Mouse (Mus musculus) cerebellum, postnatal 36 days (tissue): ENCODE measurements around the gene Paqr7.
"Not testable (repeated sequence)": the region's sequence is repeated elsewhere in the genome, so short reads cannot be mapped to it uniquely, and the experiment has no call there.

Source experiments
- DNase-seq, 2 experiments: peaks; one replicate each; pipeline ENCODE4 v3.0.0; 2021 to 2022; ENCODE audit warnings: mixed read lengths in 2 of 2

The Paqr7 gene

DNA sequence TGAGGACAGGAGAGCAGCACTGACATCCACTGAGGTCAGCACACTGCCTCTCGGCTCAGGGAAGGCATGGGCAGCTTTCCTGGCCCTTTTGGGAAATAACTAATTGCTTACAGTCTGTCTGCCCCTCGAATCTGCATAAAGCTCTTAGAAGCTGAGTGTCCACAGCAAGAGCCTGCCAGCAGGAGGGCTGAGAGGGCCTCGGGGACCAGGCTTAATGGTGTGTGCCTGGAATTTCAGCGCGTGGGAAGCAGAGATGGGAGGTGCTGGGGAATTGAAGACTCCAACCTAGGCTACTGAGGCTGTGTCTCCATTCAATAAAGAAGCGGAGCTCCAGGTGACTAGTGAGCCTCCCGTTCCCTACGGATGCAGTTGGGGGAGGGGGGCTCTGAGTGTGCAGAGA, 22.3 kb upstream of the Paqr7 start:
- DNase-seq: no peak

DNA sequence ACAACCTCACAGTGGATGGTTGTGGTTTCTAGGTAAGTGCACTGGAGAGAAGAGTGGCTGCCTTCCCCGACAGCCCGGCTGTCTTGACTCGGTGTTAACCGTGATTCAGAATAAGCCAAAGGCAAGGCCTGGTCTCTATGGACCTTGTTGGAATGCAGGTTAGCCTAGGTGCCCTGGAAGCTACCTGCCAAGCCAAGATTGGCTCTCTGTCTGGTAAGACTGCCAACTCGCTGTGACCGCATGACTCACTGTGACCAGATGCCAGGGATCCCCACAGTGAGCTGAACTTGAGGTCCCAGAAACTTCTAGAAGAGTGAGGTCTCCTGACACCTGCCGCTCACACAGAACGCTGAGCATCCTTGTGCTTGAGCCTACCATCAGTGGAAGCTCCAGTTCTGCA, 19.6 kb upstream of the Paqr7 start:
- DNase-seq: peak; percentile 54 to 63

DNA sequence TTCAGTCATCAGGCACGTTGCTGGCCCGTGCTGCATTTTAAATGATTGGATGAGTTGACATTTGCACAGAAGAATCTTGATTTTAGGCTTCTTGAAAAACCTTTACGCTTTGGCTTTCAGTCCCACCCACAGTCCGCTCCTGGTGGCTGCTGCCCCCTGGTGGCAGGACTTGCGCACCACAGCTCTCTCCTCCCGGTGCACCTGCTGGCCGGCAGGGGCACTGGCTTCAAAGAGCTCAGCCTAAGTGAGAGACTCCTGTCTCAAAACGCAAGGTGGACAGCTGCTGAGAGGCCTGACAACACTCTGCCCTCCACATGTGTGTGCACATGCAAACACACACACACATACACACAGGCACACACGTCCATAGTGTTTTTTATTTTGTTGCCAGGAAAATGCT, 18.5 kb upstream of the Paqr7 start:
- DNase-seq: peak; percentile 97

DNA sequence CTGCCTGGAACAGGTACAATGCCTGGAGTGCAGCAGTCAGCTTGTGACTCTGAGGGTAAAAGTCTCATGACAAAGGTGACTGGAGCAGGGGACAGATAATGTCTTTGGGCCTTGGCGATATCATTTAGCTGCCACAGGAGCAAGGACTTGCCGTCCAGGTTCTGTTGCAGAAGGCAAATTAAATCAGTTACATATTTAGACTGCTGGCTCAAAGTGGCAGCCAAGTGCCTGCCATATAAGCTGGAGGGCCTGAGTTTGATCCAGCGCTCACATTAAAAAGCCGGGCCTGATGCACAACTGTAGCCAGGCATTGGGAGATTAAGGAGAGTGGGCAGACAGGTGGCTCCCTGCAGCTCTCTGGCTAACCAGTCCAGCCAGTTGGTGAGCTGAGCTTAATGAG, 16.7 kb upstream of the Paqr7 start:
- no peak for DNase-seq

DNA sequence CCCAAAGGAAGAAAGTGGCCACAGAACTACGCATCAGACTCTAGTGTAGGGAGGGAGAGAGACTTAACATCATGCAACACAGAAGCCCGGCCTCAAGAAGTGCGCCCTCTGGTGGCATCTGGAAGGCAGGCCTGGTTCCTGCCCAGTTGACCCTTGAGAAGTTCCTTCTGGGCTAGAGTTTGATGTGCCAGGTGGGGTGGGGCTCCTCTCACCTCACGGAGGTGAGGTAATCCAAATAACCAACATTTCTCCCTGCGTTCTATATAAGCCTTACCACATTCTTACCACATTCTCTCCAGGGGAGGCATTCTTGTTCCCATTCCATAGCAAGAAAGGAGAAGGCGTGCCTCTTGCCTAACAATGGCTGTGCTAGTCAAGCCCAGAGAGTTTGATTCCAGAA, 15.6 kb upstream of the Paqr7 start:
- peak; percentile 76 to 82 for DNase-seq

DNA sequence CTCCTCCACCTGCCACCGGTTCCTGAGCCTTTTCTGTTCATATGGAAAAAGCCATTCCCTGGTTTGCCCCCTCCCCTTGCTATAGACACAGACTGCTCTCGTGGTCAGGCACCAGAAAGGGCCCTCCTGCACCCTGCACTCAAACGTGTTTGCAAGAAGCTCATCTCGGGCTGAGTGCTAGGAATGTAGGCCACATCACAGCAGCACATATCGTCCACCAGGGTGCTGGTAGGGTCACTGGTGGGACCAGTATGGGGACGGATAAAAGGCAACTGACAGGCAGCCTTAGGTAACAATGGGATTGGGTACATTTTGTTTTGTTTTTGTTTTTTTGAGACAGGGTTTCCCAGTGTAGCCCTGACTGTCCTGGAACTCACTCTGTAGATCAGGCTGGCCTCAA, 15.2 kb upstream of the Paqr7 start:
- DNase-seq: no peak

DNA sequence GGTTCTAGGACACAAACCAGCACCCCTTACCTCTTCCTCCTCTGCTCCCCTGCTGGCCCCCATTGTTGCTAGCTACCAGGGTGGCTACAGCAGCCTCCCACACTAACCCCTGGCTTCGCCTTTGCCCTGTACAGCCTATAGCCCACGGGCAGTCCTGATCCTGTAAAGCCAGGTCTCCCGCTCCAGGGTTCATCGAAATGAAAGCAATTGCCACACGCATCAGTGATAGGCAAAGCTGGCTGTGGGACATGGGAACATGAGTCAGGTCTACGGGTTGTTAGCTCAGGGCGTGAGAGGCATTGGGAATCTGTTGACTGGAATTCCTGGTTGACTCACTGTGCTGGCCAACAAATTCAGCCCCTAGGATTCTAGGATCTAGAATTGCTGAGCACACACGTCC, 14.1 kb upstream of the Paqr7 start:
- DNase-seq: peak in 1 of 2 experiments; percentile 44

DNA sequence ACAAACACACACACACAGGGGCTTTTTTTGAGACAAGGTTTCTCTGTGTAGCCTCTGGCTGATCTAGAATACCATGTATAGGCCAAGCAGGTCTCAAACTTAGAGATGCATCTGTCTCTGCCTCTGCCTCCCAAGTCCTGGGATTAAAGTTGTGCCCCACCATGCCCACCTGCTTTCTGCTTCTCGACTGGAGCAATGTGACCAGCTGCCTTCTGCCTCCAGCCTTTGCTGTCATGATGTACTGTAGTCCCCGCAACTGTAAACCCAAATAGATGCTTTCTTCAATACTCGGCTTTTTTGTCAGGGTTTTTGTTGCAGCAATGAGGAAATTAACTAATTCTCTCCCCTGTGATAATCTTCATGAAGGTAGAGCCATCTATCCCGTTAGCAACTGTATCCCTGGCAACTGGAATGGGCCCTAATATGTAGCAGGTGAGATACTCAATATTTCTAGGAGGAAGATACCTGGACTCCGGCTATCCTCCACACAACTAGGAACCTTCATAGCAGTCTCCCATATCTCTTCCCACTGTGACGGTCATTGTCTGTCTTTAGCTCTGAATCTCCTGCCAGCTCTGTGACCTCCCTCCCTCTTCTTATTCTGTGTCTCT, 13.3 kb upstream of the Paqr7 start:
- peak in 1 of 2 experiments; percentile 68 for DNase-seq

DNA sequence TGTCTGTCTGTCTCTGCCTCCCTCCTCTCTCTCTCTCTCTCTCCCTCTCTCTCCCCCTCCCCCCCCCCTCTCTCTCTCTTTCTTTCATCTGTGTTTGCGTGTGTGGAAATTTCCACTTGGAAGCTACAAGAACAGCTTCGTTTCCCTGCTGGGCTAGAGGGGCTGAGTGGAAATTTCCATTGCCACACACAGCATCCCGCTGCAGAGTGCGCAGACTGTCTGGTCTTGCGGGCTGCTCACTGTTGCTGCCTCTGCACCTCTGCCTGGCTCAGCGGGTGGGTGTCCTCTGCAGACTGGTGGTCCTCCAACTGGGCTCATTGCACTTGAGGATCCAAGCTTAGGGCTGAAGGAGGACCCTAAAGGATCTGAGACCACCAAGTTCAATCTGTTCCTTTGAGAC, 12.8 kb upstream of the Paqr7 start:
- DNase-seq: peak; percentile 87

DNA sequence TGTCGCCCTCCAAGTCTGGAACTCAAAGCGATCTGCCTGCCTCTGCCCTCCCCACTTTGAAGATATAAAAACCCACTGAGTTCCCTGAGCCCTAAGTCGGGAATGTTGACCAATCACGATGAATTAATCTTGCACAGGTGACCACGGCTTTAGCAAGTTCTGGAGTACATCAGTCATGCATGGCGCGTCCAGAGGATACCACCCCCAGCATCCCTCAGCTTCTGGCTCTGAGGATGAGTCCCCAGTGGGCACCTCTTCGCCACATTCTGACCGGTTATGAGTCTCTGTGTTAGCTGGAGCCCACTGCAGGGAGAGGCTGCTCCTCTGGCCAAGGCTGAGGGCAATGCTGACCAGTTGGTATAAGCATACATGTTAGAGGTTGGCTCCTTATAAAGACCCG, 12.3 kb upstream of the Paqr7 start:
- DNase-seq: peak; percentile 35 to 63

DNA sequence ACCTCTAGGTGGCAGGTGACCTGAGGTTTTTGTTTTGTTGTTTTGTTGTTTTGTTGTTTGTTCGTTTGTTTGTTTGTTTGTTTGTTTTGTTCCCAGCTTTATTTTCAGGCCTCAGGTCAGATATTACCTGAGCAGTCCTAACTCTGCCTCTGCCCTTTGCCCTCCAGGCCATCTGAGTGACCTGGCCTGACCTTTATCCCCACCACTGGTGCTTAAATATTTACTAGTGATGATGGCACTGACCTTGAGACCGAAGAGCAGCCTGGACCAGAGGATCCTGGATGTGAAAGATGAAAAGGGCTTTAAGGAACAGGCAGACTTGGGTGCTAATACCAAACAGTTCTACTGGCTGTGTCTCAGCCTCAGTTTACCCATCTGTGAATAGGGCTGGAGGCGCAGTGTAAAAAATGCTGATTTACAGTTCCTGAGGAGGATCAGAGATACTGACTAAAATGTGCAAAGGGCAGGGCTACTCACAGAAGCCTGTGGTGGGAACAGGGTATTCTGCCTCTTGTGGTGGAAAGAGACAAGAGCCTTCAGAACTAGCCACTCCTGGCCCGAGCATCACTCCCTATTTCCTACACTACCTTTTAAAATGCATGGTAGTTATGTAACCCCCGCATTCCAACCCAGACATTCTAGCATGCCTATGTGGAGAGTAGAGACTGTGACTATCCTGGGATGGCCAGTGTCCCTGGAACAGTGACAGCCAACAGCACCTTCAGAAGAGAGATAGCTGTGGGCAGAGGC, 11.2 kb upstream of the Paqr7 start:
- DNase-seq: peak in 1 of 2 experiments; percentile 44

DNA sequence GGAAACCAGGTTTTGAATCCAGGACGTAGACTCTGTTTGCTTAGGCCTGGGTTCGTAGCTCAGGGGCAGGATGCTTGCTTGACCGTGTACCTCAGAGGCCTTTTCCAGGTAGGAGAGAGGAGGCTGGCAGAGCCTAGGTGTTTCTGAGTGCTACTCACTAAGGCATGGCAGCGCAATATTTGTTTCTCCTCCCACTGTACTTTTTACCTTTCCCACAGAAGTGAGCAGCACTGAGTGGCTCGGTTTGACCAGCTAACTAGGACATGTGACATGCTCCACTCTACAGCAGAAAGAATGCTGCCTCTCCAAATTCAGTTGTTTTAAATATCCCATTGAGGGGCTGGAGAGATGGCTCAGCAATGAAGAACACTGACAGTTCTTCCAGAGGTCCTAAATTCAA, 8.3 kb upstream of the Paqr7 start:
- no peak for DNase-seq

DNA sequence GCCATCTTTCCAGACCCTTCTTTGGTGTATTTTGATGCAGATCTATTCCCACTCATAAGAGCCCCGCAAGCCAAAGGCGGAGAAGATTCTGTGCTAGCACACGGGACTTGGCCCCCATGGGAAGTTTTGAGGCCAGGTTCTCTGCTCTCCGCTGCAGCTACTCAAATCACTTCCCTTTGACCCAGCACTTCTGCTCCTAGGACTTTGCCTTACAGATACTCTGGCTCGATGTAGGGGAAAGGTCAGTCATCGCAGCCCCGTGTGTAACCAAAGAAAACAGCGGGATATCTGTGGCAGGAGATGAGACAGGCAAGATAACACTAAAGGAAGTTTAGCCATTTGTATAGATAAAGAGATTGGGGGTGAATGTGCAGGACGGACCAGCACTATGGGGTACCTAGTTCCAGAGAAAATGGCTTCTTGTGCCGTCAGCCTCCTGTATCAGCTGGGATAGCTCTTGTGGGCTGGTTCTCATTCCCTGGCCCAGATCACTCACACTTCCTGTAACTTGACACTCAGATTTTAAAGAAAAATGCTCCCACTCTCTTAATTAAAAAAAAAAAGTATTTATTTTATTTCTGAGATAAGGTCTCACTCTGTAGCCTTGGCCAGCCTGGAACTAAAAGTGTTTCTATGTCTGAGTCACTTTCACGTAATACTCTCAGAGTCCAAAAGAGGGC, 6.4 kb upstream of the Paqr7 start:
- DNase-seq: no peak

DNA sequence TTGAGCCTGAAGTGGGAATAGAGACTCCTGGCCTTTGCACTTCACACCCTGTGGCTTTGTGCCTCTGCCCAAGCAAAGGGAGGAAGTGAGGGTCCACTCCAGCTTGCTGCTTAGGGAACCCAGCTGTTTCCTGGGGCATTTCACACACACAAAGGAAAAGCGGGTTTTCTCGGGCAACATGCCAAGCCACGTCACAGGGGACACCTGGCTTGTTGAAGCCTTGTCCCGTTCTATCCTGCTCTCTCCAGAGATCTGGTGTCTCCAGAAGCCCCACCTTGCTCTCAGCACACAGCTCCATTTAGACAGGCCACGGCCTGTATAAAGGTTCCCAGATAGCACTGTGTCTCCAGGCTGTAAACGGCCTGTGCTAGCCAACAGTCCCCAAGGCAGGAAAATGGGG, 4.8 kb upstream of the Paqr7 start:
- no peak for DNase-seq

DNA sequence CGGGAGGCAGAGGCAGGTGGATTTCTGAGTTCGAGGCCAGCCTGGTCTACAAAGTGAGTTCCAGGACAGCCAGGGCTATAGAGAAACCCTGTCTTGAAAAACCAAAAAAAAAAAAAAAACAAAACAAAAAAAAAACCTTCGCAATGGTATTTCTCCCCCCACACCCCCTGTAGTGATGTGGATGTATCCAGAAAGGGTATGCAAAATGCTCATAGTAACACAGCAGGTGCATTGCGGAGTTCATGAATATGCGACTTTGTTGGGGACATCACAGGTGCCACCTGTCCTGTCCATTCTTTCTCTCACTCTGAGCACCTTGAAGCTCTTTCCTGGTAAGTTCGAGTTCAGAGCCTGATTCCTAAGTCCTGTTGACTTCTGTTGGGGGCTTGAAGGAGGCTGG, 2.3 kb upstream of the Paqr7 start:
- DNase-seq: not testable (repeated sequence)

DNA sequence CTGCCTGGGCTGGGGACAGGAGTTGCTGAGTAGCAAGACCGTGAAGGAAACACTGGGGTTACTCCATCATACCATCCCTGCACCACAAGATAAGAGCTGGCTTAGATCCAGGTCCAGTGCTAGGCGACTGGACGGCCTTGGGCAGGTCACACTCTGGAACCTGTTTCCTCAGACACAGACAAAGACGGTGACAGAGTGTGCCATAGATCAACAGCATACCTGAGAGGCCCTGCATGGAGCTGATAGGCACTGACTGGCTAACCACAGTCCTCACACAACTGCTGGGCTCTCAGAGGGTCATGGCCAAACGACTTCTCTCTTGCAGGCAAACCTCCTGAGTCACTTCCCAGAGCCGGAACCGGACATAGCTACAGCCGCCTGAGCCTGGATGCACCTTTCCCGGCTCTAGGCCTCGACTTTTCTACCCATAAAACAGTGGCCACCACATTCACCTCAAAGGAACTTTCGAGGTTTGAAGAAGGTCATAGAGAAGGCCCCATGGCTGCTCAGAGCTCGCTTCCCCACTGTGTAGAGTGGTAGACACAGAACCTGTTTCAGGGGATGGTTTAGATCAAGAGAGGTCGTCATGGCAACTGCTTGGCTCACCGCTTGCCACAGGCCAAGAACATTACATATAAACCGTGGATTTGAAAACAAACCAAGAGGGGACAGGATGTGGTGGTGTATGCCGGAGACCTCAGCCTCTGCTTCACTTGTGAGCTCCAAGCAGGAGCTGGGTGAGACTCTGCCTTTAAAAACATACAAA, 1.5 kb upstream of the Paqr7 start:
- DNase-seq: no peak

DNA sequence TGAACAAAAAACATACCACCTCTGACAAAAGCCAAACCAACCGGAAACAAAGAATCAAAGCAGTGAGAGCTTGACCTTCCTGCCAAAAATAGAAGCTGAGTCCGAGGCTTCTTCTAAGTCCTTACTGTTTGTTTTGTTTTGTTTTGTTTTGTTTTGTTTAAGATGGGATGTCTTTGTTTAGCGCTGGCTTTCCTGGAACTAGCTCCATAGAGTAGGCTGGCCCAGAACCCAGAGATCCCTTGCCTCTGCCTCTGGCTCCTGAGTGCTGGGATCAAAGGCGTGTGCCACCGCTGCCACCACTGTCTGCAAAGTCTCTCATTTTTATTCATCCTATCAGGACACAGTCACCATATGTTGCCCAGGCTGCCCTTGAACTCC, 962 bp upstream of the Paqr7 start:
- no peak for DNase-seq

DNA sequence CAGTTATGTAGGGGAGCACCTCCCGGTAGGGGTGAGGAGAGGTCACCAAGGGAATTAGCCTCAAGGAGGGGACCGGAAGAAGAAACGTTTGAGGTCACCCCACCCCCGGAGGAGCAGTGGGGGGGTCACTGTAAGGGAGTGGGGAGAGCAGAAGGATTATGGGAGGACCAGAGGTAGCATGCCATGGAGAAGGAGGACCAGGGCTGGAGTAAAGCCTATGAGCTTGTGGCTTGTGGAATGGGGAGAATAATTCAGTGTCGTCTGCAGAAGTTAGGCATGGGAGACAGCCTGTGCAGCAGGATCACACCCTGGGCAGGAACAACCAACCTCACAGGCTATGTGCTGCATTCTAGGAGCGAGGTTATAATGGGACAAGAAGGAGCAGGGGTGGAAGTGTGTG, 726 bp downstream of the Paqr7 start:
- no peak for DNase-seq

DNA sequence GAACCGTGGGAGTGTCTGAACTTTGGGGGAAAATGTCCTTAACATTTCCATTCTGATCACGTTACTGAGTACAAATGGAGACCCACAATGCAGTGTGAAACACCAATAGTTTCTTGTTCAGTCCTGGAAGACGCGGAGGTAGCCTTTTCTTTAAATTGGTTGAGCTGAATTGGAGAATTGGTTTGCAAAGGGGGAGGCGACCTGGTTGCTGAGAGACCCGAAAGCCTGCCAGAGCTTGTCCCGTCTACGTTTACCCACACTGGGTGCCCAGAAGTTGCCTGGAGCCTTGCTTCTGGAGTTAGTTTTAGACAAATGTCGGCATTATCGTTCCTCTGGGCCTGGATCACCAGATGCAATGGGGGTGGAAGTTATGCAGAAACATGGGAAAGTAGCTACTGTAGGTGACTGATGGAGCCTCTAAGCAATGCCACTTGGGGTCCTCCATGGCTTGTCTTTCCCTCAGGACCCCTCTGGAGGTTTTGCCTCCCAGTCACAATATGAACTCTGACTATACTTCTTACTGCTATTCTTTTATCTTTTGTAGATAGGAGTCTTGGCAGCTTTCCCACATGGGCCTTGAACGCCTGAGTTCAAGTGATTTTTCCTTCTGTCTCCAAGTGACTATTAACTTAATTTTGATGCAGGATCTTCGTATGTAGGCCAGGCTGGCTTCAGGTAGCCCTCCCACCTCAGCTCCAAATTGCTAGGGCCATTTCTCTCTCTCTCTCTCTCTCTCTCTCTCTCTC, 1.7 kb downstream of the Paqr7 start:
- no peak for DNase-seq

DNA sequence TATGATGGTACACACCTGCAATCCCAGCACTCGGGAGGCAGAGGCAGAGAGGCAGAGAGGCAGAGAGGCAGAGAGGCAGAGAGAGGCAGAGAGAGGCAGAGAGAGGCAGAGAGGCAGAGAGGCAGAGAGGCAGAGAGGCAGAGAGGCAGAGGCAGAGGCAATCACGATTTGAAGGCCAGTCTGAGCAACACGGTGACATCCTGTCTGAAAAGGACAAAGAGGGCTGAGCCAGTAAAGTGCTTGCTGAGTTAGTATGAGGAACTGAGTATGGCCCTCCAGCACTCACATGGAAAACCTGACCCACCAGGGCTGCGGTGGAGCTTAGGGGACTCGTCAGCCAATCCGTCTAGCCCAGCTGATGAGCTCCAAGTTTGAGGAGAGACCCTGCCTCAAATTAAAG, 2.5 kb downstream of the Paqr7 start:
- DNase-seq: not testable (repeated sequence)

DNA sequence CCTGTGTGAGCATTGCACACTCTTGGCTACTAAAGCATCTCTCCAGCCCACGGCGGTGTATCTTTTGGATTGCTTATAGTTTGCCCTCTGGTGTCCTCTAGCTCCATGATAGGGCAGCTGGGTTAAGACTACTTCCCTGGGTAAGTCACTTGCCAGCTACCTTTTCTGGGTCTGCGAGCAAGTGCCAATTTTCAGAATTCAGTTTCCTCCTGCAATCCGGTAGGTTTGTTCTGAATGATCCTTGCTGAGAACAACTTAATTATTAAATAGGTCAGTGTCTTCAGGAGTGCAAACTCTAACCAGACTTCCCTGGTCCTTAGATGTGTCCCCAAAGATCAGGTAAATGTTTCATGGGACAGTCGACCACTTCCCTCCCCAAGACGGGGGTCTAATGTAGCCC, 4.6 kb downstream of the Paqr7 start:
- DNase-seq: no peak

DNA sequence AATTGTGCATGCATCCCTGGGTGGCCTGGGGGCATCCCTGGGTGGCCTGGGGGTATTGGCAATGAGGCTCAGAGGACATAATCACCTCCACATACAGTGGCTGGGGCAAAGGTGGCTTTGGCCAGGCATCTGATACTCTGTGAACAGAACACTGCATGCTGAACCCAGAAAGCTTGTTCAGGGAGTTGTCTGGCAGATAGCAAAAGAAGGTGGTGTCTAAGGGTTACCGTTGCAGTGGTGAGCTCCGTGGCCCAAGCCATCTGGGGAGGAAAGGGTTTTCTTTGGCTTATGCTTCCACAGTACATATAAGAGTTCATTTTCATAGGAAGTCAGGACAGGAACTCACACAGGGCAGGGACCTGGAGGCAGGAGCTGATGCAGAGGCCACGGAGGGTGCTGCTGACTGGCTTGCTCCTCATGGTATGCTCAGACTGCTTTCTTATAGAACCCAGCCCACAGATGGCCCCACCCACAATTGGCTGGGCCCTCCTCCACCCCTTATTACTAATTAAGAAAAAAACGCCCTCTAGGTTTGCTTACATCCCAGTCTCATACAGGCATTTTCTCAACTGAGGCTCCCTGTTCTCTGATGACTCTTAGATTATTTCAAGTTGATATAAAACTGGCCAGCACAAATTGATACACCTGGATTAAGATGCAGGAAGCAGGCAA, 7.3 kb downstream of the Paqr7 start:
- DNase-seq: no peak
